Mouse (Mus musculus): ENCODE measurements around the gene Zfp143.
"Not testable (repeated sequence)": the region's sequence is repeated elsewhere in the genome, so short reads cannot be mapped to it uniquely, and the experiment has no call there.

Zfp143 gene

GRCm38 (mm10) chr7:110120157-110120784, 59.3 kb downstream of the Zfp143 start:
- no peaks in the 10 kb centered on the region for H3K27me3 ChIP-seq (ENCODE audit: insufficient read depth, low read length)

DNA sequence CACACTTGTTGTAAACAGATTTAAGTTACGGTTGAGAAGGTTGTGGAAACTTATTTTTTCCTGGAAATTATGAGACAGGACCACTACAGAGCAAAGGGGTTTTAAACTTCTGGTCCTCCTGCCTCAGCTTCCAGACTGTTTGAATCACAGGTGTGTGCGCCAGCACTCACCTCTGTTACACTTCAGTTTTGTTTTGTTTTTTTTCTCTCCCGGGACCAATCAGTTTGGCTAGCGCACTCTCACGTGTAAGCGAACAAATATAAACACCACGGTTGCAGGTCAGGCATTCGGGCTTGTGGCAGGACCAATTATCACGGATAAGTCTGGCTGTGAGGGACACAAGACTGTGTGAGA, 60.1 kb downstream of the Zfp143 start:
- H3K27me3 ChIP-seq (ENCODE audit: insufficient read depth, low read length) = no peaks in the 10 kb centered on the region

More at GRCm38 (mm10) chr7:110120157-110120784, 59.3 kb downstream of the Zfp143 start:
- peaks cover 13% of the 10 kb centered on the region for H3K36me3 ChIP-seq (ENCODE audit: insufficient read depth, low read length)
- peaks cover 61% of the 10 kb centered on the region for H3K4me1 ChIP-seq (replicated peaks; ENCODE audit: low read depth, low read length)
- H3K4me3 ChIP-seq (replicated peaks; ENCODE audit: low read length) = no peak overlapping the region
- TF ChIP-seq POU5F1 (IDR thresholded peaks at IDR 0.05; ENCODE audit: borderline replicate concordance, low read length) = no peak
- no peak for TF ChIP-seq NANOG (IDR thresholded peaks at IDR 0.05; ENCODE audit: borderline replicate concordance, low read length)
- TF ChIP-seq CTCF (conservative IDR thresholded peaks at IDR 0.05; ENCODE audit: low read length) = no peak
- no peaks in the 10 kb centered on the region for H3K9me3 ChIP-seq (ENCODE audit: low read length)

GRCm38 (mm10) chr7:110121516-110122288, 60.7 kb downstream of the Zfp143 start, which contains the start of gene Wee1:
Gene Wee1 (plus strand): TSS chr7:110122046.
- peak within 1 kb of the TSS; percentile 95 for H3K4me3 ChIP-seq (replicated peaks; ENCODE audit: low read length)
- H3K36me3 ChIP-seq (ENCODE audit: insufficient read depth, low read length) = peaks cover 26% of the 10 kb centered on the region
- peaks cover 63% of the 10 kb centered on the region for H3K4me1 ChIP-seq (replicated peaks; ENCODE audit: low read depth, low read length)

More for the DNA sequence above, 60.1 kb downstream of the Zfp143 start:
- Histone ChIP-seq H3K9me3 (ENCODE audit: low read length) (no peaks in the 10 kb centered on the region), H3K36me3 (ENCODE audit: insufficient read depth, low read length) (peaks cover 21% of the 10 kb centered on the region), H3K4me3 (replicated peaks; ENCODE audit: low read length) (peak overlapping the region; percentile 95), H3K4me1 (replicated peaks; ENCODE audit: low read depth, low read length) (peaks cover 62% of the 10 kb centered on the region)
- TF ChIP-seq POU5F1 (IDR thresholded peaks at IDR 0.05; ENCODE audit: borderline replicate concordance, low read length) (no peak), CTCF (conservative IDR thresholded peaks at IDR 0.05; ENCODE audit: low read length) (no peak), NANOG (IDR thresholded peaks at IDR 0.05; ENCODE audit: borderline replicate concordance, low read length) (no peak)

GRCm38 (mm10) chr7:110122289-110122564, 61.2 kb downstream of the Zfp143 start:
- H3K4me1 ChIP-seq (replicated peaks; ENCODE audit: low read depth, low read length) = peaks cover 61% of the 10 kb centered on the region
- no peaks in the 10 kb centered on the region for H3K27me3 ChIP-seq (ENCODE audit: insufficient read depth, low read length)
- H3K9me3 ChIP-seq (ENCODE audit: low read length) = no peaks in the 10 kb centered on the region
- H3K36me3 ChIP-seq (ENCODE audit: insufficient read depth, low read length) = peaks cover 31% of the 10 kb centered on the region
- no peak for TF ChIP-seq NANOG (IDR thresholded peaks at IDR 0.05; ENCODE audit: borderline replicate concordance, low read length)
- no peak for TF ChIP-seq CTCF (conservative IDR thresholded peaks at IDR 0.05; ENCODE audit: low read length)
- no peak for TF ChIP-seq POU5F1 (IDR thresholded peaks at IDR 0.05; ENCODE audit: borderline replicate concordance, low read length)
- peak overlapping the region; percentile 95 for H3K4me3 ChIP-seq (replicated peaks; ENCODE audit: low read length)

More at GRCm38 (mm10) chr7:110121516-110122288, 60.7 kb downstream of the Zfp143 start, which contains the start of gene Wee1:
- Histone ChIP-seq H3K9me3 (ENCODE audit: low read length) (no peaks in the 10 kb centered on the region), H3K27me3 (ENCODE audit: insufficient read depth, low read length) (no peaks in the 10 kb centered on the region)
- no peak for TF ChIP-seq NANOG (IDR thresholded peaks at IDR 0.05; ENCODE audit: borderline replicate concordance, low read length)
- TF ChIP-seq POU5F1 (IDR thresholded peaks at IDR 0.05; ENCODE audit: borderline replicate concordance, low read length) = no peak
- no peak for TF ChIP-seq CTCF (conservative IDR thresholded peaks at IDR 0.05; ENCODE audit: low read length)

DNA sequence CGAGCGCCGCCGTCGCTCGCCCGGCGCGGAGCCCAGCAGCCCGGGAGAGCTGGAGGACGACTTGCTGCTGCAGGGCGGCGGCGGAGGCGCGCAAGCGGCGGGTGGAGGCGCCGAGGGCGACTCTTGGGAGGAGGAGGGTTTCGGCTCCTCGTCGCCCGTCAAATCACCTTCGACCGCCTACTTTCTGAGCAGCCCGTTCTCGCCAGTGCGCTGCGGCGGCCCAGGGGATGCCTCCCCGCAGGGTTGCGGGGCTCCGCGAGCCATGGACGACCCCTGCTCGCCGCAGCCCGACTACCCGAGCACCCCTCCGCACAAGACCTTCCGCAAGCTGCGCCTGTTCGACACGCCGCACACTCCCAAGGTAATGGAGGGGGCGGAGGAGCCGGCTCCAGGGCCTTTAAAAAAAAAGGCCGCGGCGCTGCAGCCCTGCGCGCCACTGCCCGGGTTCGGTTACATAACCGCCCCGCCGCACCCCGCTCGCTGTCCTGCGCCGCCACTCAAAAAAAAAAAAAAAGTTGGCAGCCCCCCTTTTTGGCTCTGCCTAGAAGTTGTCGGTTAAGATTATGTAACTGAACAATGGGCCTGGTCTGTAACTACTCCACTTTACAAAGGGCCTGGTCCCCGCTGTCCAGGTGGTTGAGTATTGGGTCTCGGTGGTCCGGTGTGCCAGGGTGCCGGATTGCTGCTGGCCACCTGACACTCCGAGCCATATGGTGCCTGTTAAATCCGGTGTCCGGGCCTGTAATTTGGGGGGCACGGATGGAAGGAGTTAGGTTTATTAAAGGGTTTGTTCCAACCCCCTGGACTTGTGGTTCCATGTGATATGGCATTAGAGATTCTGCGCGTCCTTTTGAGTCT, 61.8 kb downstream of the Zfp143 start:
- Histone ChIP-seq H3K36me3 (ENCODE audit: insufficient read depth, low read length) (peaks cover 36% of the 10 kb centered on the region), H3K4me3 (replicated peaks; ENCODE audit: low read length) (peak overlapping the region; percentile 95), H3K27me3 (ENCODE audit: insufficient read depth, low read length) (no peaks in the 10 kb centered on the region), H3K4me1 (replicated peaks; ENCODE audit: low read depth, low read length) (peaks cover 61% of the 10 kb centered on the region), H3K9me3 (ENCODE audit: low read length) (no peaks in the 10 kb centered on the region)
- TF ChIP-seq NANOG (IDR thresholded peaks at IDR 0.05; ENCODE audit: borderline replicate concordance, low read length) (no peak), CTCF (conservative IDR thresholded peaks at IDR 0.05; ENCODE audit: low read length) (no peak), POU5F1 (IDR thresholded peaks at IDR 0.05; ENCODE audit: borderline replicate concordance, low read length) (no peak)

GRCm38 (mm10) chr7:110123844-110124555, 63.0 kb downstream of the Zfp143 start:
- Histone ChIP-seq H3K4me1 (replicated peaks; ENCODE audit: low read depth, low read length) (peaks cover 54% of the 10 kb centered on the region), H3K36me3 (ENCODE audit: insufficient read depth, low read length) (peaks cover 49% of the 10 kb centered on the region), H3K9me3 (ENCODE audit: low read length) (no peaks in the 10 kb centered on the region), H3K4me3 (replicated peaks; ENCODE audit: low read length) (peak overlapping the region; percentile 95), H3K27me3 (ENCODE audit: insufficient read depth, low read length) (no peaks in the 10 kb centered on the region)
- TF ChIP-seq NANOG (IDR thresholded peaks at IDR 0.05; ENCODE audit: borderline replicate concordance, low read length) = no peak
- TF ChIP-seq CTCF (conservative IDR thresholded peaks at IDR 0.05; ENCODE audit: low read length) = no peak
- TF ChIP-seq POU5F1 (IDR thresholded peaks at IDR 0.05; ENCODE audit: borderline replicate concordance, low read length) = no peak

GRCm38 (mm10) chr7:110128566-110128965, 67.5 kb downstream of the Zfp143 start:
- no peaks in the 10 kb centered on the region for H3K9me3 ChIP-seq (ENCODE audit: low read length)
- H3K36me3 ChIP-seq (ENCODE audit: insufficient read depth, low read length) = peaks cover 94% of the 10 kb centered on the region
- TF ChIP-seq POU5F1 (IDR thresholded peaks at IDR 0.05; ENCODE audit: borderline replicate concordance, low read length) (no peak), CTCF (conservative IDR thresholded peaks at IDR 0.05; ENCODE audit: low read length) (no peak), NANOG (IDR thresholded peaks at IDR 0.05; ENCODE audit: borderline replicate concordance, low read length) (no peak)
- H3K4me1 ChIP-seq (replicated peaks; ENCODE audit: low read depth, low read length) = peaks cover 63% of the 10 kb centered on the region
- no peaks in the 10 kb centered on the region for H3K27me3 ChIP-seq (ENCODE audit: insufficient read depth, low read length)
- no peak overlapping the region for H3K4me3 ChIP-seq (replicated peaks; ENCODE audit: low read length)

GRCm38 (mm10) chr7:110132272-110132671, 71.3 kb downstream of the Zfp143 start:
- H3K27me3 ChIP-seq (ENCODE audit: insufficient read depth, low read length); H3K9me3 ChIP-seq (ENCODE audit: low read length); H3K4me3 ChIP-seq (replicated peaks; ENCODE audit: low read length): not testable (repeated sequence)
- Histone ChIP-seq H3K4me1 (replicated peaks; ENCODE audit: low read depth, low read length) (peaks cover 47% of the 10 kb centered on the region), H3K36me3 (ENCODE audit: insufficient read depth, low read length) (peaks cover 99% of the 10 kb centered on the region)

Measured in E14TG2a.4 (cell line).